Mouse (Mus musculus) stomach, embryonic 16.5 days (tissue): ENCODE measurements around the gene Tekt3. TPM values are rescaled to one million over a fixed set of nuclear protein-coding genes. Genes with fewer than 3 reads are reported as not detected.
A peak's percentile ranks its signal among the peaks of the same experiment; 100 is the strongest.

Experiments used
- ATAC-seq: fragments of 200-750 bp; cut with Nextera tagmentation; 2 replicates; pipeline ENCODE4 v1.8.0; 2017; ENCODE audit warnings: moderate number of reproducible peaks, moderate TSS enrichment; ENCODE audit not compliant: insufficient read depth, low FRiP score
- H3K27ac ChIP-seq: fragments of 300-500 bp; sonication (generic); 2 replicates; pipeline ENCODE4 v1.5.1; 2014; ENCODE audit warnings: low read length
- H3K27me3 ChIP-seq: fragments of 300-500 bp; sonication (generic); 2 replicates; pipeline ENCODE4 v1.6.1; 2014; ENCODE audit warnings: low read length, control low read depth, mixed read lengths; ENCODE audit not compliant: control insufficient read depth, insufficient read depth
- H3K36me3 ChIP-seq: fragments of 300-500 bp; sonication (generic); 2 replicates; pipeline ENCODE4 v1.6.1; 2014; ENCODE audit warnings: low read length; ENCODE audit not compliant: control insufficient read depth, insufficient read depth
- H3K4me1 ChIP-seq: fragments of 300-500 bp; sonication (generic); 2 replicates; pipeline ENCODE4 v1.6.1; 2014; ENCODE audit warnings: low read length, control low read depth, mixed read lengths; ENCODE audit not compliant: control insufficient read depth, insufficient read depth
- H3K4me2 ChIP-seq: fragments of 300-500 bp; sonication (generic); 2 replicates; pipeline ENCODE4 v1.6.1; 2014; ENCODE audit warnings: low read depth, low read length, mixed read lengths
- H3K4me3 ChIP-seq: fragments of 300-500 bp; sonication (generic); replicated peaks from 2 replicates; pipeline ENCODE4 v1.5.1; 2014; ENCODE audit warnings: mild to moderate bottlenecking, low read length
- H3K9ac ChIP-seq: fragments of 300-500 bp; sonication (generic); 2 replicates; pipeline ENCODE4 v1.6.1; 2014; ENCODE audit warnings: low read length
- H3K9me3 ChIP-seq: fragments of 300-500 bp; sonication (generic); replicated peaks from 2 replicates; pipeline ENCODE4 v1.6.1; 2016; ENCODE audit warnings: low read length, control low read depth; ENCODE audit not compliant: control insufficient read depth
- WGBS: fragments of 180-500 bp; shearing (Covaris S2); extraction: QIAGEN DNeasy Blood & Tissue Kit; methylation state at CpG from one replicate; pipeline ENCODE4 v1.1.7; 2014; 5-methylcytosine and 5-hydroxymethylcytosine counted together
- polyA plus RNA-seq: library from polyadenylated mRNA; unstranded; fragments of >200 nt; fragmentation: Nextera tagmentation; extraction: Ambion mirVana; gene quantifications from 2 replicates; pipeline ENCODE4 v1.2.1, GENCODE M21; 2015

Gene Tekt3
- polyA plus RNA-seq, 1 experiment from 2014 or later: not detected

DNA sequence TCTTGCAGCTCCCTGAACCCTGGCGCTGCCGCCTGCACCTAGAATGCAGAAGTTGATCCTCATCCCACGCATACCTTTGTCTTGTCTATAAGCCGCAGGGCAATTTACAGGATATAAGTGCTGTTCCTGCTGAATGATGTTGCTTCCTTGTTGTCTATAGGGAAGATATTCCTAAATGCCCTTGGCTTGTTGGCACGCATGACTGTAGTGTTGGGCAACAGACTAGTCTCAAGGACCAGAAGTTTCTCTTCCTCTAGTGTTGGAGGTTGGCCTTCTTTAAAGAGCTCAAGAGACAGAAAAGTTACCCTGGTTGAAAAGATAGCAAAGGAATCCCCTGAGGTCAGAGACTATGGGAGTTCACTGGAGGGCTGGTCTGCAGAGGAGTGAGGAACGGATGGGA is 29.5 kb downstream of the Tekt3 start:
- no peaks in the 10 kb centered on the region for H3K4me1 ChIP-seq
- no peaks in the 10 kb centered on the region for H3K36me3 ChIP-seq
- H3K27ac ChIP-seq: no peak overlapping the region
- ATAC-seq: no peak
- H3K9me3 ChIP-seq: no peaks in the 10 kb centered on the region
- H3K4me3 ChIP-seq: no peak overlapping the region
- WGBS: 86% methylated on average over 6 of the region's 6 CpGs
- H3K9ac ChIP-seq: no peak overlapping the region
- H3K27me3 ChIP-seq: no peaks in the 10 kb centered on the region
- H3K4me2 ChIP-seq: no peak overlapping the region

DNA sequence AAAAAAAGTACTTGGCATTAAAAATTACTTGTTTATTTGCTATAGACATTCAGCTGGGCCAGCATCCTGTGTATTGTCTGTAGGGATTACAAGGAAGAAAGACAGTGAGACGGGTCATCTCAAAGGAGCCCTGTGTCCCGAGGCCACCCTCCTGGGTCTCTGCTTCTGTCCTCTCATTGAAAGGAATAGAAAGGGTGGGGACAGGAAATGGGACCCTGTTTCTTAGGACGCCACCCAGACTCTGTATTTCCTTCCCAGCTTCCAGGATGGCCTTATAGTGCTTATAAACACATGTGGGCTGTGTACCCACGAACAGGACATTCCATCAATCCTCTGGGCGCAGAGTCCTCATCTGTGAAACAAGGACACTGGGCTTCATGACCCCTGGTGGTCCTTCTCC is 30.8 kb downstream of the Tekt3 start:
- Histone ChIP-seq H3K9me3 (no peaks in the 10 kb centered on the region), H3K27me3 (no peaks in the 10 kb centered on the region), H3K27ac (no peak overlapping the region), H3K36me3 (no peaks in the 10 kb centered on the region), H3K4me1 (no peaks in the 10 kb centered on the region), H3K9ac (no peak overlapping the region), H3K4me3 (no peak overlapping the region), H3K4me2 (no peak overlapping the region)
- no peak for ATAC-seq
- 62% methylated on average over 5 of the region's 5 CpGs for WGBS

DNA sequence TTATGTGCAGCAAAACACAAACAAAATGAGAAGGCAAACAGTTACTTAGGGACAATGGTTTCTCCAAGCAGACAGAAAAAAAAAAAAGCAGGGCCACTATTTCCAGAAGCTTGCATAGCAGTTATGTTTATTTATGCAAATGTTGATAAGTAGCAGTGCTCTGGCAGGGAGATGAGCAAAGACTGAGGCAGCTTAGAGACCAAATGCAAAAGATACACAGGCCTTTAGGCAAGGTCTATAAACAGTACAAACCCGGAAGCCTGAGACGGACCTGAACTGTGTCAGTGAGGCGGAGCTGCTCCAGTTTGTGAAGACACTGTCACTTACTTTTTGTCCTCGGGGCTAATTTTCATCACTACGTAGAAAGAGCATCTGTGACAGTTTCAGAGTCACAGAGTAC is 32.1 kb downstream of the Tekt3 start:
- WGBS: 62% methylated on average over 5 of the region's 5 CpGs
- Histone ChIP-seq H3K36me3 (no peaks in the 10 kb centered on the region), H3K9me3 (no peaks in the 10 kb centered on the region), H3K4me3 (no peak overlapping the region), H3K4me1 (no peaks in the 10 kb centered on the region), H3K4me2 (no peak overlapping the region), H3K27ac (0 out of 2 replicates have a peak overlapping the region, but pooled peaks have one; percentile 39), H3K9ac (no peak overlapping the region), H3K27me3 (no peaks in the 10 kb centered on the region)
- ATAC-seq: no peak

DNA sequence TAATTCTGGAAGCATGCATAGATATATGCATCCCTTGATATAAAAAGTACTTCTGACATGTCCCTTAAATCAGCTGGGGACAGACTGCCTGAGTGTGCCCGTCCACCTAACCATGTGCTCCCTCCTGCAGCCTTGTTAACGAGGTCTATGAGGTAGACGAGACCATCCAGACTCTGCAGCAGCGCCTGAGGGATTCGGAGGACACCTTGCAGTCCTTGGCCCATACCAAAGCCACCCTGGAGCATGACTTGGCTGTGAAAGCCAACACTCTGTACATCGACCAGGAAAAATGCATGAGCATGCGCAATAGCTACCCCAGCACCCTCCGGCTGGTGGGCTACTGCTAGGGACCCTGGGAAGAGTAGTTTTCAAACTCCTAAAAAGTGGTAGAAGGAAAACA is 33.0 kb downstream of the Tekt3 start:
- ATAC-seq: no peak
- H3K27ac ChIP-seq: no peak overlapping the region
- H3K4me2 ChIP-seq: no peak overlapping the region
- no peak overlapping the region for H3K9ac ChIP-seq
- H3K4me3 ChIP-seq: no peak overlapping the region
- H3K36me3 ChIP-seq: no peaks in the 10 kb centered on the region
- H3K4me1 ChIP-seq: no peaks in the 10 kb centered on the region
- H3K27me3 ChIP-seq: no peaks in the 10 kb centered on the region
- 89% methylated on average over 8 of the region's 8 CpGs for WGBS
- no peaks in the 10 kb centered on the region for H3K9me3 ChIP-seq

DNA sequence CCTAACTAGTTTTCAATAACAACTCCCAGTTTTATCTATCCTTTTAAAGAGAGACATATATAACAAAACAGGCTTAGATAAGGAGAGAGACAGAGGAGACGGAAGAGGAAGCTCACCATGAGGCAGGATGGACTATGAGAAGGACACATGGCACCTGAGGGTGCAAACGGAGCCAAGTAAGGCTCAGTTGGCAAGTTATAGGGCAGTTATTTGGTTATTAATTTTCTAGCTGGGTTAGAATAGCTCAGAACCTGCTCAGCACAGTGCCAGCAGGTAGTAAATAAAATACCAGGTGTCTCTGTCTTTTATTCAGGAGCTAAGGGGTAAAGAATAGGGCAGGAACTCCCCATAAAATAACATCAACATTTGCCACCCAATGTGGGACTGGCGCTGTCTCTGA is 36.6 kb downstream of the Tekt3 start:
- no peak for ATAC-seq
- no peaks in the 10 kb centered on the region for H3K4me1 ChIP-seq
- no peaks in the 10 kb centered on the region for H3K27me3 ChIP-seq
- H3K27ac ChIP-seq: no peak overlapping the region
- 79% methylated on average over 3 of the region's 3 CpGs for WGBS
- no peaks in the 10 kb centered on the region for H3K36me3 ChIP-seq
- no peak overlapping the region for H3K4me3 ChIP-seq
- no peaks in the 10 kb centered on the region for H3K9me3 ChIP-seq
- H3K9ac ChIP-seq: no peak overlapping the region
- H3K4me2 ChIP-seq: no peak overlapping the region

DNA sequence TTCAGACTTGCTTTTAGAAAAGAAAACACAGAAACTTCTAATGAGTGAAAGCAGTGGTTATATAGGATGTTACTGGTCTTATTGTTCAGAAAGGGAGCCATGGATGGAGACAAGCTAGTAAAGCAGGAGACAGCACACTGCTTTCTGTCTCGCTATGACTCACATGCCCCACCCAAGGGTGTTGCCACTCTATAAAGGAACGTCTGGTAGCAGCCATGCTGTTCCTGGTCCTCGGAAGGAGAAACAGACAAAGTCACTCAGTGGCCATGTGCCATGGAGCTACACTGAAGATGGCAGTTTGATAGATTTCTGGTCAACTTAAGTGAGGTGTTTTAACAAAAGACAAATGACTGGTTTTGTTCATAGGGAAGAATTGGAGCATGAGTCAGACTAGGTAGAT is 37.9 kb downstream of the Tekt3 start:
- Histone ChIP-seq H3K27me3 (no peaks in the 10 kb centered on the region), H3K9ac (no peak overlapping the region), H3K4me3 (no peak overlapping the region), H3K9me3 (no peaks in the 10 kb centered on the region), H3K4me1 (no peaks in the 10 kb centered on the region), H3K4me2 (no peak overlapping the region), H3K27ac (no peak overlapping the region), H3K36me3 (no peaks in the 10 kb centered on the region)
- WGBS: 61% methylated on average over 3 of the region's 3 CpGs
- ATAC-seq: no peak

DNA sequence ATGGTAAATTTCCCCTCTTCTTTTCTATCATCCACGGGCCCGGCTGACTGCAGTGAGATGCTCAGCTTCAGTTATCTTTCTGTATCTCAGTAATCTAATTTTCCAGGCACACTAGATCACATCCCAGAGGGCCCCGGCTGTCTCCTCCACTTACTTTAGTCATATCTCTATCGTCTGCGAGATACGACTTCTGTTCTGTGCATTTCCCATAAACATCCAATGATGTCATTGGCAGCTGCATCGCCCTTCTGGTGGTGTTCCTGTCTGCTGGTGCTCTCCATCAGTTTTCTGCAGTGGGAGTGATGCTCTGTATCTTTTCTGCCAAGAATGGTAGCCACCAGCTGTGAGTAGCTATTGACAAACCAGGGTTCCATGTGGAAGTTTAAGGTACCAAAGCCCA is 41.8 kb downstream of the Tekt3 start:
- Histone ChIP-seq H3K36me3 (no peaks in the 10 kb centered on the region), H3K4me2 (no peak overlapping the region), H3K4me1 (no peaks in the 10 kb centered on the region), H3K9ac (no peak overlapping the region), H3K27ac (no peak overlapping the region), H3K4me3 (no peak overlapping the region), H3K27me3 (no peaks in the 10 kb centered on the region), H3K9me3 (no peaks in the 10 kb centered on the region)
- no peak for ATAC-seq
- WGBS: 68% methylated on average over 7 of the region's 7 CpGs

DNA sequence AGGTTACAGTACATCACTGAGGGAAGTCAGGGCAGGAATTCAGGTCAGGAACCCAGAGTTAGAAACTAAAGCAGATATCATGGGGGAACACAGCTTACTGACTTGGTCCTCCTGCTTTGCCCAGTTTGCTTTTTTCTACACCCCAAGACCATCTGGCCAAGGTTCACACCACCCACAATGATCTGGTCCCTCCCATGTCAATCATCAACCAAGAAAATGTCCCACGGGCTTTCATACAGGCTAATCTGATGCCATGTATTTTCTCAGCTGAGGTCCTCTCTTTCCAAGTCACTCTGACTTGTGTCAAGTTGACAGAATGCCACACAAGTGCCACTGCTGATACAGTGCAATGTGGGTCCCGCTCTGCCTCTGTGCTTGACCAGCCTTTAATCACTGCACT is 42.6 kb downstream of the Tekt3 start:
- no peak overlapping the region for H3K9ac ChIP-seq
- no peak overlapping the region for H3K27ac ChIP-seq
- H3K4me1 ChIP-seq: no peaks in the 10 kb centered on the region
- no peak overlapping the region for H3K4me3 ChIP-seq
- no peaks in the 10 kb centered on the region for H3K9me3 ChIP-seq
- H3K27me3 ChIP-seq: no peaks in the 10 kb centered on the region
- H3K4me2 ChIP-seq: no peak overlapping the region
- ATAC-seq: no peak
- WGBS: 80% methylated on average over 2 of the region's 2 CpGs
- H3K36me3 ChIP-seq: no peaks in the 10 kb centered on the region

DNA sequence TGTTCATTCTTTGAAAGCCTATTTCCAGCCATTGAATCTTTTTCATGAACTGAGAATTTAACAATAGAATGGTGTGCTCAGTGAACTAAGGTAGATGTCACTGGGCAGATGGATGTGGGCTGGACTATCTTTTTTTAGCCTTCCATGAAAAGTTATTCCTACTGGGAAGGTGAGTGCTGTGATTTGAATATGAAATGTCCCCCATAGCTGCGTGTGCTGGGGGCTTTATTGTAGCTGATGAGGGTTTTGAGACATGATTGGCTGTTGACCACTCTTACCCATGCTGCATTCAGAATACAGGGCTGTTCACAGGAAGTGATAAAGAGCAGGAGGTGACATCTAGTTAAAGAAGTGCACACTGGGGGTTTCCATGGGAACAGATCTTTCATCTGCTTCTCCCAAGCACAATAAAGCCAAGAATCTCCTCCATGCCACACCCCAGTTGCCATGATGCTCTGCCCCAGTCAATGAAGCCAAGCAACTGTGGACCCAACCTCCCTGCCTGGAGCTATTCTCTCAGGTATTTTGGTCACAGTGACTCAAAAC is 47.8 kb downstream of the Tekt3 start:
- no peak overlapping the region for H3K4me2 ChIP-seq
- no peaks in the 10 kb centered on the region for H3K4me1 ChIP-seq
- H3K9ac ChIP-seq: no peak overlapping the region
- ATAC-seq: no peak
- no peaks in the 10 kb centered on the region for H3K27me3 ChIP-seq
- no peak overlapping the region for H3K4me3 ChIP-seq
- H3K36me3 ChIP-seq: no peaks in the 10 kb centered on the region
- no peaks in the 10 kb centered on the region for H3K9me3 ChIP-seq
- 69% methylated on average over 1 of the region's 1 CpGs for WGBS
- H3K27ac ChIP-seq: no peak overlapping the region

DNA sequence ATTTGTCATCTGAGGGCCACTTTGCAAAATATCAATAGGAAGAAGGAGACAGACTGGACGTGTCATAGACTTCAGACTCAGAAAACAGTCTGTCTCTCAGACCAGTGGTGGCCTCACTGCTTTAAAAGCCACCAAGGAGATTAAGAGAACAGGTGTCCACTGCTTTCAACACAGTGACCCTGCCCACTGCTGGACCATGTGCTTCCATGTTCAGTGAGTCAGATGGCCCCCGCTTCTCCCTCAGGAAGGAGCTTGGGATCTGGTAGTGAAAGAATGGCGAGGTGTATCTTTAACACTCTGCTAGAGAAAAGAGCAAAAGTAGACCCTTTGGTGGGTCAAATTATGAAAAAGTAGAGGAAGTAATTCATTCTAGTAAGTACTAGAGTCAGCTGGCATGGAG is 48.9 kb downstream of the Tekt3 start:
- H3K4me2 ChIP-seq: no peak overlapping the region
- no peak overlapping the region for H3K9ac ChIP-seq
- no peak for ATAC-seq
- H3K9me3 ChIP-seq: no peaks in the 10 kb centered on the region
- no peaks in the 10 kb centered on the region for H3K27me3 ChIP-seq
- no peaks in the 10 kb centered on the region for H3K36me3 ChIP-seq
- peaks cover 5% of the 10 kb centered on the region; the same call in 1 of the 2 replicates for H3K4me1 ChIP-seq
- no peak overlapping the region for H3K27ac ChIP-seq
- H3K4me3 ChIP-seq: no peak overlapping the region
- WGBS: 89% methylated on average over 3 of the region's 3 CpGs
